Mouse (Mus musculus) spleen, adult 2 months (tissue): ENCODE data around the gene Ndufab1.

Experiments used
- CTCF ChIP-seq: fragments of 200-500 bp; IDR thresholded peaks from 2 replicates; pipeline ENCODE4 v1.5.1; 2011; ENCODE audit warnings: mild to moderate bottlenecking, inconsistent platforms; ENCODE audit not compliant: insufficient read depth, insufficient read length, insufficient replicate concordance; ENCODE audit errors: extremely low read depth
- POLR2A ChIP-seq: fragments of 200-500 bp; IDR thresholded peaks from 2 replicates; pipeline ENCODE4 v1.6.1; 2011; ENCODE audit warnings: low read depth, low read length, inconsistent platforms

GRCm38 (mm10) chr7:122087195-122087982, 14.3 kb downstream of the Ndufab1 start:
- TF ChIP-seq CTCF (no peak), POLR2A (no peak)
